Mouse (Mus musculus): ENCODE measurements around the gene Crebbp.

- TF ChIP-seq POLR2A (IDR thresholded peaks at IDR 0.05; ENCODE audit: borderline replicate concordance, extremely low read depth, insufficient read depth, insufficient read length, poor library complexity, severe bottlenecking) (no peak), CTCF (IDR thresholded peaks at IDR 0.05; ENCODE audit: borderline replicate concordance, extremely low read depth, insufficient read depth, insufficient read length) (no peak)
These were observed 179.8 kb downstream of the Crebbp start for GRCm38 (mm10) chr16:4033971-4034370.
